Mouse (Mus musculus) C2C12 (cell line): ENCODE data around the gene Atg5. TPM values are rescaled to one million over a fixed set of nuclear protein-coding genes. Genes with fewer than 3 reads are reported as not detected.

ENCODE experiments used
- H3K27me3 ChIP-seq: one replicate; pipeline ENCODE4 v1.6.1; 2011; ENCODE audit not compliant: control insufficient read depth, insufficient read depth, insufficient read length
- H3K36me3 ChIP-seq: one replicate; pipeline ENCODE4 v1.6.1; 2011; ENCODE audit not compliant: control insufficient read depth, insufficient read depth
- H3K4me3 ChIP-seq: one replicate; pipeline ENCODE4 v1.5.1; 2011; ENCODE audit warnings: mild to moderate bottlenecking, control low read depth; ENCODE audit not compliant: poor library complexity, insufficient read depth, severe bottlenecking
- H3K79me2 ChIP-seq: one replicate; pipeline ENCODE4 v1.6.1; 2011; ENCODE audit not compliant: control insufficient read depth, insufficient read depth
- H3K79me3 ChIP-seq: one replicate; pipeline ENCODE4 v1.6.1; 2011; ENCODE audit warnings: low read depth, control low read depth
- H3ac ChIP-seq: one replicate; pipeline ENCODE3; 2011; ENCODE audit warnings: low read depth; ENCODE audit not compliant: control insufficient read depth, insufficient read length
- CEBPB ChIP-seq: IDR thresholded peaks from one replicate; pipeline ENCODE4 v1.6.1; 2011; ENCODE audit warnings: low read depth, mild to moderate bottlenecking, control low read depth, moderate library complexity
- CTCF ChIP-seq: IDR thresholded peaks from one replicate; pipeline ENCODE4 v1.5.1; 2011; ENCODE audit not compliant: control insufficient read depth, insufficient read depth, insufficient read length
- FOSL1 ChIP-seq: IDR thresholded peaks from one replicate; pipeline ENCODE4 v1.8.0; 2011; ENCODE audit warnings: mild to moderate bottlenecking, low read length; ENCODE audit not compliant: poor library complexity, insufficient read depth, severe bottlenecking
- MAX ChIP-seq: IDR thresholded peaks from one replicate; pipeline ENCODE4 v1.6.1; 2011; ENCODE audit warnings: mild to moderate bottlenecking, control low read depth
- MYOD1 ChIP-seq: IDR thresholded peaks from one replicate; pipeline ENCODE4 v1.6.1; 2011; ENCODE audit warnings: low read depth; ENCODE audit not compliant: control insufficient read depth, insufficient read length
- MYOG ChIP-seq: IDR thresholded peaks from one replicate; pipeline ENCODE4 v1.6.1; 2011; ENCODE audit not compliant: control insufficient read depth, insufficient read length; ENCODE audit errors: extremely low read depth
- USF1 ChIP-seq: IDR thresholded peaks from one replicate; pipeline ENCODE4 v1.6.1; 2011; ENCODE audit warnings: low read depth, mild to moderate bottlenecking, control low read depth, moderate library complexity
- polyA plus RNA-seq: library from polyadenylated mRNA; unstranded; fragments of >200 nt; fragmentation: generic; extraction: Trizol; gene quantifications from one replicate; pipeline ENCODE4 v1.2.1, GENCODE M21; 2012; ENCODE audit warnings: missing spikeins

Gene Atg5
- polyA plus RNA-seq, 1 experiment, result 13.6 TPM

DNA sequence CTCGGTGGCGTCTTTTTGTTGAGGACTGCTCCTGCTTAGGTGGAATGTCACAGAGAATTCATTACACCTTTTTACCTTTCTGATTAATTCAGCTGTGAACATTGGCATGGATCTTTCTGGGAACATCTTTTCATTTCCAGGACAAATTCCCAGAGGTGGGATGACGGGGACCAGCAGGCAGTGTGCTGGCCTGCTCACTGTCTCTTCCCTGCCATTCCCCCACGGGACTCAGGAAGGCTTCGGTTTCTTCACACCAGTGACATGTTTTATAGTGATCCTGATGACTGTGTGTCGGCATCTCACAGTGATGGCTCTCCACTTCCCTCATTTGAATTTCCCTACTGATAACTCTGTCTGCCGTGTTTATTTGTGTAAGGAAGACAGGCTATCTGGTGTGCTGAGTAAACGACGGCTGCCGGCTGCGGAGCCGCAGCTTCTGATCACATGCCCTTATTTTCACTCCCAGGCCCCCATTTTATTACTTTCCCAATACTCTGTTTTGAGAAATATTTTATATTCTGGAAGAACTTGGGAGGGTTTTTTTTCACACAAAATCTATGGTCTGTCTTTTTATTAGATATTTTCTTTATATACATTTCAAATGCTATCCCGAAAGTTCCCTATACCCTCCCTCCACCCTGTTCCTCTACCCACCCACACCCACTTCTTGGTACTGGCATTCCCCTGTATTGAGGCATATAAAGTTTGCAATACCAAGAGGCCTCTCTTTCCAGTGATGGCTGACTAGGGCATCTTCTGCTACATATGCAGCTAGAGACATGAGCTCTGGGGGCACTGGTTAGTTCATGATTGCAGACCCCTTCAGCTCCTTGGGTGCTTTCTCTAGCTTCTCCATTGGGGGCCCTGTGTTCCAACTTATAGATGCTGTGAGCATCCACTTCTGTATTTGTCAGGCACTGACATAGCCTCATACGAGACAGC is 80.6 kb downstream of the Atg5 start:
- Histone ChIP-seq H3K27me3 (no peaks in the 10 kb centered on the region), H3K79me2 (no peaks in the 10 kb centered on the region), H3ac (no peak overlapping the region), H3K36me3 (peaks cover 15% of the 10 kb centered on the region), H3K79me3 (no peaks in the 10 kb centered on the region), H3K4me3 (no peak overlapping the region)
- no peak for TF ChIP-seq CEBPB

DNA sequence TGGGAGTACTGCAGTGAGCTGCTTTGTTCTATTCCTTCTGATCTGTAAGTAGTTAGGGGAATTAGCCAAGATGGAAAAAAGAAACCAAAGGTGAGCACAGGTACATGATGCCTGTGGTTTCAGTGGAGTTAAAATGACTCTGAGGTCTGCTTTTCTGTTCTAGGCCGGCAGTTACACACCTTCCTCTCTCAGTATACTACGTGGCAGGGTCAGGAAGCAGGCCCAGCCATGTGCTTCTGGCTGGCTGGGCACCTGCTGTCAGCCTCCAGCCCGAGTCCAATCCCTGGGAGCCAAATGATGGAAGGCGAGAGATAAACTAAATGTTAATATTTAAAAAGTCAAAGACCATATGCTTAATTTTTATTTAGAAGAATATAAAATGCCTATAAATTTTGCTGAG is 85.3 kb downstream of the Atg5 start:
- Histone ChIP-seq H3ac (no peak overlapping the region), H3K36me3 (peaks cover 6% of the 10 kb centered on the region), H3K4me3 (no peak overlapping the region), H3K79me3 (no peaks in the 10 kb centered on the region), H3K27me3 (no peaks in the 10 kb centered on the region), H3K79me2 (no peaks in the 10 kb centered on the region)
- TF ChIP-seq FOSL1, result no peak
- no peak for TF ChIP-seq MAX
- no peak for TF ChIP-seq CEBPB
- TF ChIP-seq MYOG, result no peak
- TF ChIP-seq CTCF, result no peak
- no peak for TF ChIP-seq USF1
- no peak for TF ChIP-seq MYOD1

DNA sequence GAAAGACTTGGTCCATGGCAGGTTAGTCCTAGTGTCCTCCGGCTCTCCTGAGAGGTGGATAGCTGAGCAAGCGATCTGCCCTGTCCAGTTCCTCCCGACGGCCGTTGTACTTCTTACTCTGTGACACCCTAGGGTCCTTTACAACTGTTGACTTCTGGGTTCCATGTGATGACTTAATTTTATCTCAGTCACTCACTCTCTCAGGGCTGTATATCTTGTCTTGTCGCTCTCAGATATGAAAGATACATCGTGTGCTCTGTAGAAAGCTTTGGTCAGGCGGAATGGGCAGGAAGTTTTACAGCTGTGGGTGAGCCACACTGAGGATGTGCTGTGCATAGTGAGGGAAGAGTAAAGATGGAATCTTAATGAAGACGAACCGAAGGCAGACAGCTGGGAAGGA is 86.2 kb downstream of the Atg5 start:
- Histone ChIP-seq H3K79me2 (no peaks in the 10 kb centered on the region), H3K36me3 (peaks cover 3% of the 10 kb centered on the region), H3K79me3 (no peaks in the 10 kb centered on the region), H3ac (no peak overlapping the region), H3K4me3 (no peak overlapping the region), H3K27me3 (no peaks in the 10 kb centered on the region)
- TF ChIP-seq CTCF (no peak), MYOG (no peak), USF1 (no peak)

DNA sequence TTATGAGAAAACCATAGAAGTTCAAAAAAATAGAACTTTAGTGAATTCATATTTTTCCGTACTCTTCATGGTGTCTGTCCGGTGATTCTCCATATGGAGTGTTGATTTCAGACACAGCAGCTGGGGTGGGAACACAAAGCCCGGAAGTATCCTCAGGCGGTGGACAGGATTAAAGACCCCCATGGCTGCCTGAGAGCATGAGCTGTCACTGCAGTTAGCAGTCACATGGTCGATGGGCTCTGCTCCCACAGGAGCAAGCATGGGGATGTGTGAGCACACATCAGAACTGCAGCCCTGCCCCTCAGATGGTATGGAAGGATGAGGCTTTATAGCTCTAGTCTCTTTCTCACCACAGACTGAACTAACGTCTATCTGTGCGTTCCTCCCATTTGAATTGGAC is 87.1 kb downstream of the Atg5 start:
- Histone ChIP-seq H3K4me3 (no peak overlapping the region), H3K79me3 (no peaks in the 10 kb centered on the region), H3K27me3 (no peaks in the 10 kb centered on the region), H3K79me2 (no peaks in the 10 kb centered on the region), H3K36me3 (no peaks in the 10 kb centered on the region), H3ac (no peak overlapping the region)
- TF ChIP-seq MYOG, result no peak
- TF ChIP-seq CEBPB, result no peak
- TF ChIP-seq MAX, result no peak
- TF ChIP-seq MYOD1, result no peak
- no peak for TF ChIP-seq CTCF
- no peak for TF ChIP-seq USF1
- TF ChIP-seq FOSL1, result no peak

DNA sequence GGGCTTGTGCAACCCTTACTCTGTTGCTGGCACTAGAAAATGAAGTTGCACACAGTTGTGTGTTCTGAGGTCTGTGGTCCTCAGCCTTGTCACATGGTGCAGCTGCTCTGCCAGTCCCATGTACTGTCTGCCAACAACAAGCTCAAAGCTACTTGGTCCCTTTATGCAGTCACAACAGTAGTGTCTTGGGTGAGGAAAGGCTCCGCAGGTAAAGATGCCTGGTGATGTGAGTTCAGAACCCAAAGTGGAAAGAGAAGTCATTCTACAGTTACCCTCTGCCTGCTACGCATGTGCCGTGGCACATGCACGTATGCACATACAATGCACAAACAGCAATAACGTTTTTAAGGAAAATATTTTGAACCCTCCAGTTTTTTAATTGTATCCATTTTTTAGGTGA is 88.5 kb downstream of the Atg5 start:
- TF ChIP-seq MYOD1 (no peak), MAX (no peak), USF1 (no peak), MYOG (no peak), FOSL1 (no peak), CEBPB (no peak), CTCF (no peak)

DNA sequence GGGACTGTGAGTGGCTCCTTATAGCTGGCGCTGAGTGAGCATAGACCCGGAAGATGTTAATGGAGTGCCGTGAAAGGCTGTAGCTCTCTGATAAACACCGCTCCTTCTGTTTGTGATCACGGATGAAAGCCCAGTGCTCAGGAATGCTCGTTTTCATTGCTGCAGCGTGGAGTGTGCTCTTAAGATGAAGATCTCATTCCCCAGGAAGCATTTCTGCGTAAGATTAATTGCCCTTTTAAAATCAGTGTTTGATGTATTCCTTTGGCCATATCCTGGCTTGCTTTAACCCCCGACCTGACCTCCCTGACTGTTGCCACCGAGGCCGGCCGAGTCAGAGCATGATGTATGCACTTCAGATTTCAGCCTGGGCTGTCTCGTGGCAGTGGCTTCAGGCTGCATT is 89.2 kb downstream of the Atg5 start:
- H3ac ChIP-seq, result no peak overlapping the region
- no peak for TF ChIP-seq MAX
- TF ChIP-seq USF1, result no peak
- TF ChIP-seq MYOG, result no peak
- no peak for TF ChIP-seq MYOD1
- TF ChIP-seq CTCF, result no peak
- no peak for TF ChIP-seq FOSL1
- TF ChIP-seq CEBPB, result no peak
- H3K36me3 ChIP-seq, result no peaks in the 10 kb centered on the region
- H3K79me2 ChIP-seq, result no peaks in the 10 kb centered on the region
- H3K27me3 ChIP-seq, result no peaks in the 10 kb centered on the region
- H3K79me3 ChIP-seq, result no peaks in the 10 kb centered on the region
- no peak overlapping the region for H3K4me3 ChIP-seq

More for the DNA sequence above, 88.5 kb downstream of the Atg5 start:
- H3K36me3 ChIP-seq, result no peaks in the 10 kb centered on the region
- H3K27me3 ChIP-seq, result no peaks in the 10 kb centered on the region
- no peak overlapping the region for H3K4me3 ChIP-seq
- H3K79me3 ChIP-seq, result no peaks in the 10 kb centered on the region
- no peak overlapping the region for H3ac ChIP-seq
- no peaks in the 10 kb centered on the region for H3K79me2 ChIP-seq
